Mouse (Mus musculus): ENCODE results near the gene Snx29. TPM values are rescaled to one million over a fixed set of nuclear protein-coding genes. Genes with fewer than 3 reads are reported as not detected.
"Not testable (repeated sequence)": the region's sequence is repeated elsewhere in the genome, so short reads cannot be mapped to it uniquely, and the experiment has no call there.

Gene Snx29
- total RNA-seq, 2 experiments from 2014 or later, result 21.1 to 22.8 TPM

- no peak overlapping the region for H3K27ac ChIP-seq
- no peak overlapping the region for H3K4me3 ChIP-seq
- DNase-seq (ENCODE audit: extremely low spot score in 1 of 2, low spot score in 2 of 2), result no peak
- no peak for TF ChIP-seq CTCF (IDR thresholded peaks at IDR 0.05)
- intact Hi-C loops (cut with DNase I), result no loop called here
Measured at GRCm38 (mm10) chr16:11315786-11316320, 6.9 kb upstream of the Snx29 start.

- peak; percentile 42 for TF ChIP-seq CTCF (IDR thresholded peaks at IDR 0.05)
- intact Hi-C loops (cut with DNase I), result no loop called here
- Histone ChIP-seq H3K27ac (no peak overlapping the region), H3K4me3 (no peak overlapping the region)
- no peak for DNase-seq (ENCODE audit: extremely low spot score in 1 of 2, low spot score in 2 of 2)
Measured at GRCm38 (mm10) chr16:11316748-11317147, 6.0 kb upstream of the Snx29 start.

- no peak for TF ChIP-seq CTCF (IDR thresholded peaks at IDR 0.05)
- H3K4me3 ChIP-seq, result no peak overlapping the region
- no peak for DNase-seq (ENCODE audit: extremely low spot score in 1 of 2, low spot score in 2 of 2)
- intact Hi-C loops (cut with DNase I), result no loop called here
- H3K27ac ChIP-seq, result no peak overlapping the region
Measured at GRCm38 (mm10) chr16:11317324-11317723, 5.4 kb upstream of the Snx29 start.

GRCm38 (mm10) chr16:11323324-11324051 lies 780 bp downstream of the Snx29 start:
- intact Hi-C loops (cut with DNase I), result loop anchor here (1.0 to 2.0 kb wide), 2 partner anchors 69 to 95 kb away; partner anchors contain the start of gene Gspt1
- Histone ChIP-seq H3K4me3 (peak overlapping the region; percentile 95), H3K27ac (peak overlapping the region; percentile 71)
- no peak for TF ChIP-seq CTCF (IDR thresholded peaks at IDR 0.05)
- DNase-seq (ENCODE audit: extremely low spot score in 1 of 2, low spot score in 2 of 2), result peak in 1 of 2 experiments; percentile 17

- Histone ChIP-seq H3K27ac (no peak overlapping the region), H3K4me3 (no peak overlapping the region)
- TF ChIP-seq CTCF (IDR thresholded peaks at IDR 0.05), result no peak
- intact Hi-C loops (cut with DNase I), result no loop called here
- DNase-seq (ENCODE audit: extremely low spot score in 1 of 2, low spot score in 2 of 2), result no peak
Measured at GRCm38 (mm10) chr16:11330081-11330800, 7.5 kb downstream of the Snx29 start.

GRCm38 (mm10) chr16:11331030-11331429 lies 8.3 kb downstream of the Snx29 start:
- H3K27ac ChIP-seq, result no peak overlapping the region
- intact Hi-C loops (cut with DNase I), result no loop called here
- DNase-seq (ENCODE audit: extremely low spot score in 1 of 2, low spot score in 2 of 2), result no peak
- TF ChIP-seq CTCF (IDR thresholded peaks at IDR 0.05), result no peak
- no peak overlapping the region for H3K4me3 ChIP-seq

- no peak for DNase-seq (ENCODE audit: extremely low spot score in 1 of 2, low spot score in 2 of 2)
- H3K27ac ChIP-seq, result no peak overlapping the region
- H3K4me3 ChIP-seq, result no peak overlapping the region
- TF ChIP-seq CTCF (IDR thresholded peaks at IDR 0.05), result no peak
- intact Hi-C loops (cut with DNase I), result no loop called here
Measured at GRCm38 (mm10) chr16:11343292-11343815, 20.6 kb downstream of the Snx29 start.

GRCm38 (mm10) chr16:11351903-11352302 lies 29.2 kb downstream of the Snx29 start:
- H3K4me3 ChIP-seq, result no peak overlapping the region
- H3K27ac ChIP-seq, result no peak overlapping the region
- intact Hi-C loops (cut with DNase I), result no loop called here
- TF ChIP-seq CTCF (IDR thresholded peaks at IDR 0.05), result no peak
- DNase-seq (ENCODE audit: extremely low spot score in 1 of 2, low spot score in 2 of 2), result no peak

GRCm38 (mm10) chr16:11359173-11359572 lies 36.5 kb downstream of the Snx29 start:
- no peak for DNase-seq (ENCODE audit: extremely low spot score in 1 of 2, low spot score in 2 of 2)
- intact Hi-C loops (cut with DNase I), result no loop called here
- H3K4me3 ChIP-seq, result no peak overlapping the region
- no peak for TF ChIP-seq CTCF (IDR thresholded peaks at IDR 0.05)
- H3K27ac ChIP-seq, result no peak overlapping the region

- intact Hi-C loops (cut with DNase I), result loop anchor here (5.0 kb wide), 1 partner anchor 382 kb away; no protein-coding TSS in a partner anchor
- no peak for TF ChIP-seq CTCF (IDR thresholded peaks at IDR 0.05)
- H3K27ac ChIP-seq, result no peak overlapping the region
- DNase-seq (ENCODE audit: extremely low spot score in 1 of 2, low spot score in 2 of 2), result no peak
- H3K4me3 ChIP-seq, result no peak overlapping the region
Measured at GRCm38 (mm10) chr16:11359919-11360318, 37.2 kb downstream of the Snx29 start.

- intact Hi-C loops (cut with DNase I), result loop anchor here (5.0 kb wide), 1 partner anchor 382 kb away; no protein-coding TSS in a partner anchor
- H3K4me3 ChIP-seq; H3K27ac ChIP-seq; DNase-seq (ENCODE audit: extremely low spot score in 1 of 2, low spot score in 2 of 2): not testable (repeated sequence)
Measured at GRCm38 (mm10) chr16:11360576-11360975, 37.9 kb downstream of the Snx29 start.

GRCm38 (mm10) chr16:11365626-11366025 lies 42.9 kb downstream of the Snx29 start:
- TF ChIP-seq CTCF (IDR thresholded peaks at IDR 0.05), result no peak
- intact Hi-C loops (cut with DNase I), result no loop called here
- no peak for DNase-seq (ENCODE audit: extremely low spot score in 1 of 2, low spot score in 2 of 2)
- H3K27ac ChIP-seq, result no peak overlapping the region
- H3K4me3 ChIP-seq, result no peak overlapping the region
